Mouse (Mus musculus) testis, postnatal 14 days (tissue): ENCODE data around the gene Dnajc9.
A peak's percentile ranks its signal among the peaks of the same experiment; 100 is the strongest.

Experiments
- DNase-seq: peaks from one replicate; pipeline ENCODE4 v3.0.0; 2021; ENCODE audit warnings: low spot score

The Dnajc9 gene

GRCm38 (mm10) chr14:20363230-20363629, 25.5 kb downstream of the Dnajc9 start:
- no peak for DNase-seq

- peak; percentile 93 for DNase-seq
These were observed 40.6 kb downstream of the Dnajc9 start, which contains the start of the genes Ecd and Fam149b for GRCm38 (mm10) chr14:20347991-20348541. Ecd (minus strand) TSS chr14:20348121. Fam149b (plus strand) TSS chr14:20348162.

GRCm38 (mm10) chr14:20347441-20347990, 41.2 kb downstream of the Dnajc9 start:
- DNase-seq, result no peak

- no peak for DNase-seq
These were observed 42.8 kb downstream of the Dnajc9 start for GRCm38 (mm10) chr14:20345885-20346284.

GRCm38 (mm10) chr14:20340866-20341265, 47.8 kb downstream of the Dnajc9 start:
- no peak for DNase-seq

- DNase-seq, result no peak
These were observed 48.6 kb downstream of the Dnajc9 start for GRCm38 (mm10) chr14:20340149-20340548.

- no peak for DNase-seq
These were observed 49.3 kb downstream of the Dnajc9 start for GRCm38 (mm10) chr14:20339415-20339814.
